Mouse (Mus musculus) G1E (cell line): ENCODE data around the gene Dmpk.

Experiments
- CTCF ChIP-seq: IDR thresholded peaks from 2 replicates; pipeline ENCODE4 v1.5.1; 2012; ENCODE audit warnings: low read depth, low read length, inconsistent platforms, mixed read lengths
- GATA1 ChIP-seq: IDR thresholded peaks from 2 replicates; pipeline ENCODE4 v1.6.1; 2012; ENCODE audit warnings: borderline replicate concordance, low read length, inconsistent platforms, mixed read lengths
- POLR2AphosphoS5 ChIP-seq: IDR thresholded peaks from 2 replicates; pipeline ENCODE4 v1.6.1; 2012; ENCODE audit warnings: low read depth, low read length, inconsistent platforms; ENCODE audit not compliant: insufficient replicate concordance
- TAL1 ChIP-seq: conservative IDR thresholded peaks from 2 replicates; pipeline ENCODE4 v1.6.1; 2012; ENCODE audit warnings: low read depth, low read length, inconsistent platforms, mixed read lengths

DNA sequence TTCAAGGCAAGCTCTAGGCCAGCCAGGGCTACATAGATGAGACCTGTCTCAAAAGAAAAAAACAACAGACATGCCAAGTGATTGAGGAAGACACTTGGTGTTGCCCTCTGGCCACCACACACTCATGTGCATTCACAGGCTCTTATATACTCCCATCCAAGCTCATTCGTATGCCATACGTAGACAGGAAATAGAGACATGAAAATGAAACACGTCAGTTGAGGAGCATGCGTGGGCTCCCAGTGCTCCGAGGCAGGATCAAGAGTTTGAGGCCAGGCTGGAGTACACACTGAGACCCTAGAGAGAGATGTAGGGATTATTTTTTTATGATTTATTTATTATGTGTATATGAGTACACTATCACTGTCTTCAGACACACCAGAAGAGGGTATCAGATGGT is 45.7 kb downstream of the Dmpk start:
- no peak for TF ChIP-seq CTCF
- TF ChIP-seq GATA1, result no peak
- TF ChIP-seq TAL1, result no peak
- TF ChIP-seq POLR2AphosphoS5, result no peak
